Mouse (Mus musculus): ENCODE results near the gene Rtl5.
"Not testable (repeated sequence)": the region's sequence is repeated elsewhere in the genome, so short reads cannot be mapped to it uniquely, and the experiment has no call there.

Gene Rtl5

DNA sequence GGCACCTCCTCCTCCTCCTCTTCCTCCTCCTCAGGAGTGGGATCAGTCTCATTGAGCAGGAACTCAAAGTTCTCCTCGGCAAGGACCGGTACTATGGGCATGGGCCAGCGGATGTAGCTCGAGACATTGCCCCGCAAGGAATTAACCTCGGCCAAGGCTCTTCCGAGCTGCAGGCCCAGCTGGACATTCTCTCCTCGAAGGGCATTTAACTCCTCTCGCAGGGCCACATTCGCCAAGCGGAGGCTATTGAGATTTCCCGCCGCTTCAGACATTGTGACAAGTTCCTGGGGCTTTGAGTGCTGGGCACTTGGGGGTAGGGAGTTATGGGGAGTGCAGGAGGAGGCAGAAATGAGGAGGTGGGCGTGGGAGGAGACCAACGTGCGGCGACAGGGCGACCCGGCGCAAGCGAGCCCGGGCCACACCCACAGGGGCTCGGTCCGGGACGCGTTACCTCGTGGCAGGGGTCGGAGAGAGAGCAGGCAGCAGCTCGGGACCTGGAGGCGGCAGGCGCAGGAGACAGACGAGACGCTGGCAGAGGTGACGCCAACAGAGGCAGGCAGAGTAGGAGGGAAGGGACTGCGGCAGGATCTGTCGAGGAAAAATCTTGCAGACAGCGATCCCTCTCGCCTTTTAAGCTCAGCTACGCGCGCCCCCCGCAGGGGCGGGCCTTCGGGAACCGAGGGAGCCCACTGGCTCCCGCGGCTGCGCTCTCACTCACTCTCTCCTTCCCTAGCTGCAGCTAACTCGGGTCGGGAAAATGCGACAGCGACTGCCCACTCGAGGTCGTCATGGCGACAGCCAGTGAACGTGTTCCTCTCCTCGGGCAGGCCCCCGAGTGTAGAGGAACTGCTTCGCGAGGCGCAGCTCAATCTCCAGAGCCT is at the start of gene Rtl5:
Gene Rtl5 (minus strand): TSS at position 714 of the 881 bp plus-strand sequence.
- DNase-seq (ENCODE audit: low spot score in 2 of 2) = peak; percentile 92 to 95

DNA sequence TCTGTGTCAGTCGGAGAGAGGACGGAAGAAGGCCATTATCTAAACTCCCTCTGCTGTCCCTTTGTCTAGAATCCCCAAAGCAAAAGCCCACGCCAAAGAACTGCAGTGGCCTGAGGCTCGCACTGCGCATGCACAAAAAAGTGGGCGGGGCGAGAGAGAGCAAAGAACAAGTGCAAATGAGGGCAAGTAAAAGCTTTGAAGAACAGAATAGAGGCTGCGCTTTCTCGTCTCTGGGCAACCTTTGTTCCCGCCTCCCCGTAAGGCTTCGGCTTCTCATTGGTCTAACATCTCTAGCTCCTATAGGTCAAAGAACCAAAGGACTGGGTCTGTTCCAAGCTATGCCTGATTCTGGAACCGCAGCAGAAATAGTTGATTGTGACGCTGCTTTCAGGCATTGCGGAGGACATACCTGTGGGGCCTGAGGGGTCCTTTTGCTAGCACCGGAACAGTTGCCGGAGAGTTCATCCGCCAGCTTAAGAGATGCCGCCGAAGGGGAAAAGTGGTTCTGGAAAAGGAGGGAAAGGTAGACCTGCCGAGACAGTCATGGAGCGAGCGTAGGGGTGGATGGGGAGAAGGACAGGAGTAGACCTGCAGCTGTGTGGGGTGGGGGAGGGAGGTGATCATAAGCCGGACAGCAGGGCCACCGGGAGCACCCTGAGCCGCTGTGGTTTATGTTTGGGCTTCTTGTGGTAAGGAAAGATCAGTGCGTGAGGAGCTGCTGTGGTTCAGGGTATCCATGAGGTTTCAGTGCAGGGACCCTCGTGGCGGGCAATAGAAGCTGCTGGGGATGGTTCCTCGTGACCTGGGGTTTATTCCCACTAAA is 48.1 kb upstream of the Rtl5 start, which contains the start of gene Pin4:
Gene Pin4 (plus strand): TSS at position 406 of the 823 bp plus-strand sequence.
- peak; percentile 95 to 97 for DNase-seq (ENCODE audit: low spot score in 2 of 2)

DNA sequence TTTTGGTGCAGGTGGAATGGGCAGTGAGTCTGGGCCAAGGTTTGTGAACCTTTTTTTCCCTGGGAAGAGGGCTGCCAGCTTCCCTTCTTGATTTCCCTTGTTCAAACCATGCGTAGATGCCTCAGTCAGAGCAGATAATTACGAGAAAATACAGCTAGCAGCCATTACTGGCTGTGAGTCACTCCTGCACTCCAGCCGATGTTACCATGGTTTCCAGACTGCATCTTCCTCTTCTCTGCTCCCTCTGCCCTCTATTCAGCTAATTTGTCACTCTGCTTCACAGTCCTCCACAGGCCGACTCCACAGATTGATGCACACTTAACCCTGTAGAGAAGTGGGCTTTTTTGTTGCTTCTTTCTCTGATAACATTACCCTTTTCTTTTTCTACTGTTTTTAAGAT is 44.6 kb upstream of the Rtl5 start:
- peak in 1 of 2 experiments; percentile 37 for DNase-seq (ENCODE audit: low spot score in 2 of 2)

DNA sequence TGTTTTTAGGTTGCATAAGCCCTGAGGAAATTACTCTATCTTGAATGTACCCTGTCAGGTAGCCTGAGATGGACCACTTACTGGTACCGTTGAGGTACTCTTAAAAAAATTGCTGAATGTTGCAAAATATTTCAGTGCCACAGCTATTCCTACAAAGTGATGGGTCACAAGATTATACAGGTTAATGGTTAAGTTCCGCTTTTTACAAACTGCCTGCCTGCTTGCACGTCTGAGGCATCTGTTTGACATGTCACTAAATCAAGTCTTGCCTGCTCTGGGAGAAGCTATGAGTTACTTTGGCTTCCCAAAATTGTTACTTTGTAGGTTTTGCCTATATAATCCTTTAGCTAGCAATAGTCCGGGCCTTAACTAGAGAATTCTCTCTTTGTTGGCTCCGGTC is 38.2 kb upstream of the Rtl5 start:
- DNase-seq (ENCODE audit: low spot score in 2 of 2) = not testable (repeated sequence)

DNA sequence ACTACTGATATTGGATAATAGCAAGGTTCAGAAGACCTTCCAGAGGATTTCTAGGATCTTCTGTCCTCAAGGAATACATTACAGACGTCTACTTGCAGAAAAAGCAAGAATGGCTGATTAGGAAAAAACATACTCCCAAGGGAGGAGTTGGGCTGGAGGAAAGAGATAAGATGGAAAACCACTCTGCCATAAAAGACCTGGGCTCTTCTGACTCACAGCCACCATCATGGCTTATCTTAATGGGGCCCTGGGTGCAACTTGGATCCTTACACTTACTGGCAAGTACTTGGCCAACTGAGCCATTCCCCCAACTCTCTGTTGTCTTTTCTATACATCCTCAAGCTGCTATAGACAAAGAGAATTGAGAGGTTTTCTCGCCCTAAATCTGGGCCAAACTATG is 32.7 kb upstream of the Rtl5 start:
- DNase-seq (ENCODE audit: low spot score in 2 of 2) = not testable (repeated sequence)

DNA sequence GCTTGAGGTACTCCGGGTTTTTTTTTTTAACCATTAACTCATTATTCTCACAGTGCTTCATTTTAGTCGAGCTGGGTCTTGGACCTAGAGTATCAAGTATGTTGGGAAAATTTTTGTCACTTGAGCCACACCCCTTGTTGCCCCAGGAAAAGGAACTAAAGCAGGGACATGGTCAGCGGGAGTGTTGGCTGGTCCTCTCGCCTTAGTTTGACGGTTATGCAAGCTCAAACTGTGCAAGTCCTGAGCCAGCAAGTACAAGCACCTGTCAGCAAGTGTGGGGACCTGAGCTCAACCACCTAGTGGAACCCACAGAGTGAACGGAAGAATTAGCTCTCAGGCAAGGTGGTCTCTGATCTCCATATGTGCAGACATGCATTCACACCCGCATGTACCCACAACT is 30.8 kb upstream of the Rtl5 start:
- DNase-seq (ENCODE audit: low spot score in 2 of 2) = no peak

DNA sequence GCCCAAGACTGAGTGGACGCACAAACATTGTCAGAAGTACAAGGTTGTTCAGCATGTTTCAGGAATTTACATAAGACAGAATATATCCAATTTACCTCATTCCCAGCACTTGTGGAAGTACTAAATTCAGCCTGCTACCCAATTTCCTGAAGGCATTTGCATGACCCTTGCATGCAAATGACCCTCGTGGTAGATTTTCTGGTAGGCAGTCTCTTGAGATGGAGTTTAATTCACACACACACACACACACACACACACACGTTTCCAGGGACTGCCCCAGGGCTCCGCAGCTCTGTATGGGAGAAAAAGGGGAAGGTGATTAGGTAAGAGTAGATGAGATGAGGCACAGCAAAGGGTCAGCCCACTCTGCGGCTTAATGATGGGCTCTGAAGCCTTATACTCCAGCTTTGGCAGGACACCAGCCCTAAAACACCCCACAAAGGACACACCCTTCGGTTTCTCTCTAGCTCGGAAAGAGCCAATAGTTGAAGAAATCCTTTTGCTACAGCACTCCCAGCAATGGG is 23.3 kb upstream of the Rtl5 start:
- no peak for DNase-seq (ENCODE audit: low spot score in 2 of 2)

DNA sequence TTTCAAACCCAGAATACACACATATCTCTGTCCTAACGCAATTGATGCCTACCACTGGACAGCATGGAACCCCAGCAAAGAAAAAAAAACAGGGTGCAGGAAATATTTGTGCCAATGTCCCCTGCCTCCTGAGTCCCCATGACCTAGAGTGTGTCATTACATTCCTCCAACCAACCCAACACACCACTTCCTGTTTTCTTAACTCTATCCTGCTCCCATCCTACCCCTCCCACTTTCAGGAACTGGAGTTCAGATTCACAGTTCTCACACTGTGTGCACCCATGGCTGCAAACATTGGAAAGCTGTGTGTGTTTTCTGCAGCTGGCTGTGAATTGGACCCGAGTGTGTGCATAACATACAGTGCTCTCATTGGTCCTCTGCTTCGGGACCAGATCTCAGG is 19.5 kb upstream of the Rtl5 start:
- DNase-seq (ENCODE audit: low spot score in 2 of 2) = no peak

DNA sequence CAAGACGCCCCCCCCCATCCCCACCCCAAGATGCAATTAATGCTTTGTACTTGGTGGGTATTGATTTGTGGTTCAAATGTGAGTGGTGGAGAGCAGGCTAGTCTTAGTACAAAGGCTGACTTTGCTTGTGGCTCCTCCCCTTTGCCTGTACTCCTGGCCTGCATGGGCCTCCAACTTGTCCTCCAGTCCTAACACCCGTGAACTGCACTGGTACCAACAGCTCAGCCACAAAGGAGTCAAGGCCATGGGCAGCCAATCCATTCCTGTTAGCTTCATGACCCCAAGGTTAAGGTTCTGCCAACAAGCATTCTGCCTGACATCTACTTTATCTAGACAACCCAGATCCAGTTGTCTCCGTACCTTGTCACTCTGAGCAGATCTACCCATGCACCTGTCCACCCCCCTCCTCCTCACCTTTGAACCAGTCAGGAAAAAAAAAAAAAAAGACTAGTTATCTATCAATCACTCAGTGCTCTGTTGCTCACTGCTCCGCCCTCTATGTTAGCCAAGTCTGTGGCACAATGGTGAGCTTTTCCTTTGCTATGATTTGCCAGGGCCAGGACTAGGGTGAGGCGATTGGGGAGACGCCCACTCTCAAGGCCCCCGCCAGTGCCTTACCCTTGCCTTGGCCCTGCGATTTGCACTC is 14.8 kb upstream of the Rtl5 start:
- no peak for DNase-seq (ENCODE audit: low spot score in 2 of 2)

DNA sequence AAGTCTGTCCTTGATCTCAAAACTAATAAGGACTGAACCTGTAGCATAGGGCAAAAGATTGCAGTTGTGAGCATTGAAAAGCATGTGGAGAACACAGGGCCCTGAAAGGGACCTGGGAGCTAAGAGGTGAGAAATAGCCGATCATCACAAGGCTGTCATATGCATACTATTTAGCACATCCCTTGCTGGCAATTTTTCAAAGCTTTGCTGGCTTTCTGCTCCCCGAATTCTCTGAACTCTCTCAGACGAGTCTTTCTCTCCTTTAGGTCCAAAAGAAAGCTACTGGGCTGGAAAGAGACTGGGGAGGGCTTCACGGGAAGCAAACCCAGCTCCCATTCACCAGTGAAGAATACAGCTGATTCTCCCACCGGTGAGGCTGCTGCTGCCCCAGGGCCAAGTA is 11.2 kb upstream of the Rtl5 start:
- DNase-seq (ENCODE audit: low spot score in 2 of 2) = no peak

DNA sequence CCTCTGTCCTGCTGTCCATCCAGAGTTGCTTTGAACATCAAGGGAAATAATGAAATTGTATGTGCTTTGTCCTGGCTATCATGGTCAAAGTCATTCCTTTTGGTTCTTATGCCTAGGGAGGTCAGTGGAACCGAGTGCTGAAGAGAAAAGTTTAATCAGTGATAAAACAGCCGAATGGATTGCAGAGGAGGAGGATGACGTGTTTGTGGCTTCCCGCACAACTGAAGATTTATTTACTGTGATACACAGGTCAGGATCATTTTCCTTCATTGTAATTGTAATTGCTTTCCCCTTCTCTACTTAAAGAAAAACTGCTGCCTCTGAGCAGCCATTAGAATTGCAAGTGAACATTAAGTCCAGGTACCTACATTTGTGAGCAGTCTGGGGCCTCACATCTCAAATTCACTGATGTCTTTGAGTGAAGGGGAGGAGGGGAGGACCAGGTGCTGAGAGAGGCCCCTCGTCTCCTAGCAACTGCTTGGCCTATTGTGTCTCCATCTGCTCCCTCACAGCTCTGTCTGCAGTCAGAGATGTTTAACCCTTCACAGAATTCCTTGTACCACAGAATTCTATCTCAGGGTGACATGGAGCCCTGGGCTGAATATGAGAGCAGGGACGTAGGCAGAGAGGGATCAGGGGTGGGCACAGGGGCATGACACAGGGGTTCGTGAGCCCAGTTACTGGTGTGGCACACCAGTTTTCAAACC is 10.6 kb upstream of the Rtl5 start:
- DNase-seq (ENCODE audit: low spot score in 2 of 2) = peak in 1 of 2 experiments; percentile 46

DNA sequence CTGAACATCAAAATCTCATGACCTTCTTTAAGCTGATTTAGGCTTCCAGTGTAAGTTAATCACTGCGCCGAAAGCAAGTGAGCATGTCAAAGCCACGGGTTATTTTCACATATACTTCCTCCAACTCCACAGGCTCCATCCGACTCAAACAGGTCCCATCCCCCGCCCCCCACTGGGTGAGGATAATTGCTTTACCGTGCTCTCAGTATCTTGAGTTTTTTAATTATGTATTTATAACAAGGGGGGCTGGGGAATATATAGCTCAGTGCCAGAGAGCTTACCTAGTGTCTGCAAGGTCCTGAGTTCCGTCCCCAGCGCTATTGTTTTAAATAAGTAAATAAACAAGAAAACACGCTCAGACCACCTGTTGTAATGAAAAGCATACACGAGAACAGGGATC is 10.0 kb upstream of the Rtl5 start:
- no peak for DNase-seq (ENCODE audit: low spot score in 2 of 2)

DNA sequence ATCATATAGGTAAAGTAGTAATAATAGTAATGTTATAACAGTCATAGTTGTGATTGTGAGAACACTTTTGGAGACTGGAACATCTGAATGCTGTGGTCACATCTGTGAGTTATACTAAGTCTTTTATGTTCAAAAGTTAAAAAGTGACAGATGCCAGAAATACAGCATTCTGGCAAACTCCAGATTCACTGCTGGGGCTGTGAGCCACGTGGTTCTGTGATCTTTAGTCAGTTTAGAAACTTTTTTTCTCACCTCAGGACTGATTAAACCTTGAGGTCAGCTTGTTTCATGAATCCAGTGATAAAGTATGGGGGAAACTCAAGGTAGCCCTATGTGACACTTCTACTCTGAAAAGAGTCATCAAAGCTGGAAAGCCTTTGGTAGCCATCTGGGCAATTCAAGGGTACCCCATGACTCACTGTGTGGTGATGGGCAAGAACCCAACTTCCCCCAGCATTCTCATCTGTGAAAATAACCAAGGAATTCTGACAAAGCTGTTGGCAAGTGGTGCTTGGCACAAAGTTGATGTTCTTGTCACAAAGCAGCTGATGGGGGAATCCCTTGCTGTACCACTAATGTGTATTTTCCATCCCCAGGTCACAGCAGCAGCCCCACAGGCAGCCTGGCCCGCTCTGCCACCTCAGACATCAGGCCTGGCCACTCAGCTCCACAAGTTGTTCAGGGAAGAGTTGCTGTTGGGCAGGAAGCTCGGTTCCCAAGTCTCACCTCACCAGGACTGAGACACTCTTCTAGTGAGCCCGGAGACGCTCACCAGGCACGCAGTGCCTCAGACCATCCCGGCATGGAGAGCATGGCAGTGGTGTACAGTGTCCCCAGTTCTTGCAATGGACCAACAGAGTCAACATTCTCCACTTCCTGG is 6.0 kb upstream of the Rtl5 start:
- DNase-seq (ENCODE audit: low spot score in 2 of 2) = no peak

DNA sequence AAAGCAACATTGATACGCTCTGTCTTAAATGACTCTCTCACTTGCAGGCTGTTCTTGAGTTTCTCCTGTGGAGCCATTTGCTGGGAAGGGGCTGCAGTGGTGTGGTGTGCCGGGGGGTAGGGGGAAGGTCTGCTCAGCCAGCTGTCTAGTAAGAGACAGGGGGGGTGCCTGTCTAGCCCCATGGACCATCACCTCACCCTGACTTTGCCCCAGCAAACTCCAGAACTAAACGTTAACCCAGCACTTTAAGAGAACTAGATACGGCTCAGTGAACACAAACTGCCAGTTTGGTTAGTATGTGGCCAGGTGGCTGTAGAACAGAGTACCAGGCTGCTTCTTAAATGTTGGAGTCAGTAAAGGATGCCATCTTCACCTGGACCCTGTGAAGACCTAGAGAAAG is 4.1 kb upstream of the Rtl5 start:
- no peak for DNase-seq (ENCODE audit: low spot score in 2 of 2)

DNA sequence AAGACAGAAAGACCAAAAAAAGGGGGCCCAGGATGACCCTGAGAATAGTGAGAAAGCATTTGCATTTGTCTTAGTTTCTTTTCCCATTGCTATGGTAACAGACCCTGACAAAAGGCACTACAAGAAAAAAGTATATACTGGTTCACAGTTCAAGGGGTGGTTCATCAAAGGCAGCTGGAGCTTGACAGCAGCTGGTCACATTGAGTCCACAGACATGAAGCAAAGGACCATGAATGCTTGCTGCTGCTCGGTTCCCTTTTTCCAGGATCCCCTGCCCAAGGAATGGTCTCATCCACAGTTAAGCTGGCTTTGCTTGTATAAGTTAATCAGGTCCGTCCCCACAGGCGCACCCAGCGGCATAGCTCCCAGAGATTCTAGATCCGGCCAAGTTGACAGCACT is 3.3 kb upstream of the Rtl5 start:
- DNase-seq (ENCODE audit: low spot score in 2 of 2) = no peak

DNA sequence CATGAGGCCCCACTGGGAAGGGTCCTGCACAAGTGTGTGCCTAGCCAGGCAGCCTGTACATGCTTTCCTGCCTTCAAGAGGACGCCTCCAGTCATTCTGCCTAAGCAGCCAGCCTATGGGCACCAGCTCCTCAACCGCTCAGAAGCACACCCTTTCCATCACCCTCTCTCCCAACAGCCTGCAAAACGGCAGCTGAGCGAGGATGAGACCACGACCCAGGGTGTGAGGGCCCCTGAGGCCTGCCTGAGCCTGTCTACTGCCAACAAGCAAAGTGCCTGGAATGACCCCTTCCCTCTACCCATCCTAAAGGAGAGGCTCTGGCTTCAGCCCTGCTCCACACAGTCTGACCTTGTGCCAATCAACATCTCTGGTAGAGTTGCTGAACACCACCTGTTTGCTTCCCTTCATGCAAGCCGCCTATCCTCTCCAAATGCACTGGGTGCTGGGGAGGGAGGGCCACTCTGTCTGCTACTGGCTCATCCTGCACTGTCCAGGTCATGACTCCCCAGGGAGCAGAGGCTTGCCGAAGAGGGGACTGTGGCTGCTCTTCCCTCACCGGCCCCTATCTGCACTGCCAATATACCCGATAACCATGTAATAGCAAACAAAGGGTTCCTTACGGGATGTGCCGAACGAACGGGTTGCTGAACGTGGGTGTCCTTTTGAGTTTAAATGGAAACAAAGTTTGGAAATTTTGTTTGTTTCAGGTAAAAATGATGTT is 2.7 kb upstream of the Rtl5 start:
- no peak for DNase-seq (ENCODE audit: low spot score in 2 of 2)

DNA sequence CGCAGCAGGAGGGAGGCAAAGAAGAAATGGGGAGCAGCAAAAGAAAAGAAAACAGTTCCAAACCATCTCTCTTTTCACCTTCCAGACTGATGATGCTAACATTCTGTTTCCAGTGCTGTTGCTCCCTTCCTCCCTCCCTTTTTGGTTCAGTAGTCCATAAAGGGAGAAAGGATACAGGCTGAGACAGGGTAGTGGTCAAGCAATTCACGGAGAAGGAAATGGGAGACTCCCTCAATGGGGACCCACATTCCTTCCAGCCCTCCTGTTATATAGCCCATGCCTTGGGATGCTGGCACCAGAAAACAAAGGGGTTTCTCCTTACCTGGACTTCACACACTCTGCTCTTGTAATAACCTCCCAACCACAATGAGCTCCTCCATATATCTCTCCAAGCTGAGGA is 413 bp upstream of the Rtl5 start:
- peak in 1 of 2 experiments; percentile 19 for DNase-seq (ENCODE audit: low spot score in 2 of 2)

DNA sequence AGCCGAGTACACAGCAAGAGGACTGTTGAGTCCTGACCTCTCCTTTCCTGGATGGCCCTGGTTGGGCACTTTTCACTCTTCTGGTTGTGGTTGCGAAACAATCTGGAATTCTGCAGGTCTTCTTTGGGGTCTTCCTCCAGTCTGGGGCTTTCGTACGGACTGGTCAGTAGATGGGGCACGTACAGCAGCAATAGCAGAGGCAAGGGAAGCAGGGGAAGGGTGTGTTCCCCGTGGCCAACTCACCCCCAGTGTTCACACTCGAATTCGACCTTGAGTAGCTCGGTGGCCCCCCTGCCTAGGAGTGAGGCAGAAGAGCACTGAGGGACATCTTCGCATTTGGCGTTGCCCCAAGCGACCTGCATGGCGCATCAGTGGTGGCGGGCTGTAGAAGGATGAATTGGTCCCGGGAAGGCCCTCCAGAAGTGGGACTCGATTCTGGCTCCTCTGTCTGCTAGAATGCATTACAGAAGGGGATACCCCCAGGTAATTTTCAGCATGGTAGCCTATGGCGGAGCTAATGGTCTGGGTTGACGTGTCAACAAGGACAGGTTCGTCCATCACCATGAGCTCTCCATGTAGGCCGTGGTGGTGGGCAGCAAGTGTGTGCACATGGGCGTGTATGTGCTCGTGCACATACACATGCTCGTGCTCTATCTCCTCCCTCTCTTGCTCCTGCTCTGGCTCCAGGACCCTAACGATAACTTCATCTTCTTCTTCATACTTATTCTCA is 2.1 kb downstream of the Rtl5 start:
- DNase-seq (ENCODE audit: low spot score in 2 of 2) = peak in 1 of 2 experiments; percentile 17

DNA sequence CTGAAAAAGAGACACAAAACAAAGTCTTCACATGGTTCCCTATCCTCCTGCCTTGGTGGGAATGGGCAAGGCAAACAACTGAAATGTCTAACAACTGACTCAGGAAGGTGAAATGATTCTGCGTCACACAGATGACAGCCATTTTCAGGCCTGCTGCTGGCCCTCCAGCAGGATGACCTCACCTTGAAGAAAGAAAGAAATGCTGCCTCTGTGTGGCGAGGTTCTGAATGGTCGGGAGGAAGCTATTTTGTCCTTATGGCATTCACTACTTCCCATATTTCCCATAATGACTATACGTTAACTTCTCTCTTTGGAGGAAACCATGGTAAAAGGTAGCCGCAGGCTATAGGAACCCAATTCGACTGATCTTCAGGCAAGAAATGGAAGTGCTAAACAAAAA is 4.0 kb downstream of the Rtl5 start:
- DNase-seq (ENCODE audit: low spot score in 2 of 2) = peak in 1 of 2 experiments; percentile 22

Data from right cerebral cortex, postnatal 10 days (tissue).